Mouse (Mus musculus) ovary, adult 10 weeks (tissue): ENCODE results near the gene Olfr967. TPM values are rescaled to one million over a fixed set of nuclear protein-coding genes. Genes with fewer than 3 reads are reported as not detected.

Experiments used
- polyA plus RNA-seq: library from polyadenylated mRNA; stranded (reverse); fragments of 350-450 nt; fragmentation: Illumina TruSeq; extraction: RNeasy Lipid Tissue Mini Kit (QIAGEN cat#74804); gene quantifications from one replicate; pipeline ENCODE4 v1.2.3, GENCODE M21; 2014

Olfr967 gene
- polyA plus RNA-seq: not detected

DNA sequence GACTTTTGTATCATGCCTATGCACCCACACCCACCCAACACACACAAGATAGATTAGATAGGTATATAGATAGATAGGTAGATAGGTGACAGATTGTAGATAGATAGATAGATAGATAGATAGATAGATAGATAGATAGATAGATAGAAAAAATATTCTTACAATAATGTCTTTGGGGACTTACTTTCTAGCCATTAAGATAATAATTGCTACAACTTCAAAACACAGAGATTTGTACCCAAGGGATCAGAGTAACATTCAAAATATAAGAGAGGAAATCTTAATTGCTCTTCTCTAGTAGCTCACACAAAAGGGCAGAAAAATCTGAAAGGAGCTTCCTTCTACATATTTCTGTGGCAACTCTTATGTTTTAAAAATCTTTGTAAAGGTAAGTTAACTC lies at the start of gene Olfr967:
TSS of gene Olfr967 (plus strand) at position 301 of the 400 bp plus-strand sequence.

DNA sequence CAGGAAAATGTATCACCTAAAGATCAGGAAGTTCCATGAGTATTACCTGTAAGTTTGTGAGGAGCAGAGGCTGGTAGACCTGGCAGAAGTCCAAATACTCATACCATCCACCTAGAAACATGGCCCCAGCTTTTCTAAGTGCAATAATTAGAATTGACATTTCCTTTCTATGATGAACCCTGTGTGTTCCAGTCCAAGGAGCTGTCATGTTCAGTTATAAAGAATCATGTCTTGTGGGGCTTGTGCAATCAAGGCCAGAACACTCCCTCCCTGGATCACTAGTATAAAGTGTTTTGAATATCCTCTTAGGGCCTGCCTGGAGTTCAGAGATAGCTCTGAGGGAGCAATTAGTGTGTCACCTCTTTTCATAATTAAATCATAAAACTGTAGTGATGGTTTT lies 39.0 kb upstream of the Olfr967 start, which contains the start of gene Olfr149:
TSS of gene Olfr149 (minus strand) at position 101 of the 400 bp plus-strand sequence.

DNA sequence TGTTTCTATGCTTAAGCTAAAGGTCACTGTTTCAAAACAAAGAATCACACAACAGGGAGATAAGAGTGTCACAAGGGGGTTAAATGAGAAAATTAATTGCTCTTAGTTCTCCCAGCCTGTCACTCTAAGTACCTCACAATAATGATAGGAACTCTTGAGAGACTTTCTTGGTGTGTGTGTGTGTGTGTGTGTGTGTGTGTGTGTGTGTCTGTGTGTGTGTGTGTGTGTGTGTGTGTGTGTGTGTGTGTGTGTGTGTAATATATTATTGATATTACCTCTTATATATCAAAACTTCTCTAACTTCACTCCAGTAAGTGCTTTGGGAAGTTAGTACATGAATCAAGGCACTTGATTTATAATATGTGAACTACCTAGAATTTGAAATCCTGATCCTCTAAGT lies 35.0 kb upstream of the Olfr967 start, which contains the start of gene Olfr965:
TSS of gene Olfr965 (plus strand) at position 301 of the 400 bp plus-strand sequence.

DNA sequence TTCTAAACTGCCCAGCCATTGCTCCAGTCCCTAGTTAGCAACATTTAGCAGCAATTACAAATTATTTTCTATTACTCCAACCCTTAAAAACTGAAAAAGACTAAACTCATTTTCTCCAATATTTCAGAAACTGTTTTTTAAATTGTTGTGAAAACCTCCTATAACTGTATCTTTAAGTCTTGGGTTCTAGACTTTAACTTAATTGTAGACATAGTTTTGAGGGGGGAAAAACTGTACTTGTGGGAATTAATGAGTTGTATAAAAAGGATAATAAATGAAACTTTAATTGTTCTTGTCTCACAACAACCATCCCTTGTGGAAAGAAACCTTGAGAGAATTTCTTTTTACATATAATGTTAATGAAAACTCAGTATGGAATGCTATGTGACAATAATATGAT lies 15.4 kb upstream of the Olfr967 start, which contains the start of gene Olfr150:
TSS of gene Olfr150 (plus strand) at position 301 of the 400 bp plus-strand sequence.

DNA sequence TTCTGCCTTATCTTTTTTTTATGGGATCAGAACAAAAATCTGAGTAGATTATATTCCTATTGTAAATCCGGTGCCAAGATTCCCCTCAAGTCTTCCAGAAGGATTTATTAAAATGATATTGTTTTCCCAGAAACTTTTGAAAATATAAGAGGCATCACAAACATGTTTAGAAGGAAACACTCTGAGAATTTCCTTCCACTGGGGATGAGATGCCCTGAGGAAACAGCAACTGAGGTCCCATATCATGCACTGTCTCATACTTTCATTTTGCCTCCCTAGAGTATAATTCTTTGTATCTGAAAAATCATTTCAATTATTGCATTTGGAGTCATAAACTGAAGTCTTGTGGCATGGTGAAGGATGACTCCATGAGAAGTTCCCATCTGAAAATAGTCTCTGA lies 37.1 kb downstream of the Olfr967 start, which contains the start of gene Olfr968:
TSS of gene Olfr968 (minus strand) at position 101 of the 400 bp plus-strand sequence.

DNA sequence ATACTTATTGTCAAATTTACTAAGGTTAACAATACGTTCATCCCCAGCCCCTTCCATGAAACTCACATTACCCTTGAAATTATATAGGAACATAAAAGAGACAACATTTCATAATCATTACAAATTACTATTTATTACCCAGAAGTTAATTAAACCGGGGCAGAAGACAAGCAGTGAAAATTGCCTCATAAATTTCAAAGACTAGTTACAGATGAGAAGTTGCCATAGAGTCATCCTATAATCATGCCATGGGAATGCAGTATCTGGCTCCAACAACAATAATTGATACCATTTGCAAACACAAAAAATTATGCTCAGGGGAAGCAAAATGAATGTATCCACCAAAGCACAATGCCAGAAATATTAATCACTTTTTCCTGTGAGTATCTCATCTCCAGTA lies 44.5 kb downstream of the Olfr967 start, which contains the start of gene Olfr969:
TSS of gene Olfr969 (plus strand) at position 388 of the 400 bp plus-strand sequence.

Other genes with a start within 250 kb of the Olfr967 start
- not detected for gene Olfr957, start 230.4 kb upstream of the Olfr967 start, polyA plus RNA-seq
- not detected for gene Olfr958, start 192.2 kb upstream of the Olfr967 start, polyA plus RNA-seq
- not detected for gene Olfr959, start 170.7 kb upstream of the Olfr967 start, polyA plus RNA-seq
- 5.8 TPM for gene AW551984, start 141.8 kb upstream of the Olfr967 start, polyA plus RNA-seq
- not detected for gene Olfr148, start 135.6 kb upstream of the Olfr967 start, polyA plus RNA-seq
- gene Olfr960, start 124.9 kb upstream of the Olfr967 start, polyA plus RNA-seq: not detected
- gene Olfr961, start 101.2 kb upstream of the Olfr967 start, polyA plus RNA-seq: not detected
- not detected for gene Olfr963, start 79.0 kb upstream of the Olfr967 start, polyA plus RNA-seq
- not detected for gene Olfr149, start 39.1 kb upstream of the Olfr967 start, polyA plus RNA-seq
- not detected for gene Olfr965, start 34.9 kb upstream of the Olfr967 start, polyA plus RNA-seq
- not detected for gene Olfr150, start 15.3 kb upstream of the Olfr967 start, polyA plus RNA-seq
- gene Olfr968, start 37.0 kb downstream of the Olfr967 start, polyA plus RNA-seq: not detected
- not detected for gene Olfr969, start 44.7 kb downstream of the Olfr967 start, polyA plus RNA-seq
- gene Olfr970, start 62.6 kb downstream of the Olfr967 start, polyA plus RNA-seq: not detected
- not detected for gene Olfr971, start 90.6 kb downstream of the Olfr967 start, polyA plus RNA-seq
- not detected for gene Olfr972, start 120.2 kb downstream of the Olfr967 start, polyA plus RNA-seq
- not detected for gene Olfr229, start 161.1 kb downstream of the Olfr967 start, polyA plus RNA-seq
- not detected for gene Olfr974, start 191.3 kb downstream of the Olfr967 start, polyA plus RNA-seq
- gene Olfr975, start 205.8 kb downstream of the Olfr967 start, polyA plus RNA-seq: not detected
- gene Olfr976, start 214.9 kb downstream of the Olfr967 start, polyA plus RNA-seq: 10.5 TPM
- not detected for gene Olfr978, start 245.9 kb downstream of the Olfr967 start, polyA plus RNA-seq